Mouse (Mus musculus): ENCODE measurements around the gene Adgra1.
A peak's percentile ranks its signal among the peaks of the same experiment; 100 is the strongest.

- no peak for TF ChIP-seq CTCF (conservative IDR thresholded peaks at IDR 0.05; ENCODE audit: low read length)
- TF ChIP-seq POU5F1 (IDR thresholded peaks at IDR 0.05; ENCODE audit: borderline replicate concordance, low read length): no peak
- peak; percentile 44; the same call in 1 of the 2 replicates for TF ChIP-seq NANOG (IDR thresholded peaks at IDR 0.05; ENCODE audit: borderline replicate concordance, low read length)
Observed at GRCm38 (mm10) chr7:139915646-139916257, 81.8 kb downstream of the Adgra1 start.

All from E14TG2a.4 (cell line).